Mouse (Mus musculus): ENCODE results near the gene Ahsa2. TPM values are rescaled to one million over a fixed set of nuclear protein-coding genes. Genes with fewer than 3 reads are reported as not detected.
"Not testable (repeated sequence)": the region's sequence is repeated elsewhere in the genome, so short reads cannot be mapped to it uniquely, and the experiment has no call there.

The Ahsa2 gene
- 10 to 100 TPM; 36.0 to 44.5 (median 38.2) TPM for total RNA-seq (2022)

GRCm38 (mm10) chr11:23497718-23498509, at the start of gene Ahsa2:
Ahsa2 (minus strand) TSS chr11:23498030.
- DNase-seq (ENCODE audit: low spot score in 2 of 2), result peak; percentile 91 to 95

GRCm38 (mm10) chr11:23537446-23537845, 39.6 kb upstream of the Ahsa2 start:
- no peak for DNase-seq (ENCODE audit: low spot score in 2 of 2)

- no peak for DNase-seq (ENCODE audit: low spot score in 2 of 2)
Observed at GRCm38 (mm10) chr11:23520473-23521205, 22.8 kb upstream of the Ahsa2 start, which contains the start of gene 1700093K21Rik. 1700093K21Rik (minus strand) TSS chr11:23521155.

GRCm38 (mm10) chr11:23518981-23519380, 21.2 kb upstream of the Ahsa2 start:
- no peak for DNase-seq (ENCODE audit: low spot score in 2 of 2)

- DNase-seq (ENCODE audit: low spot score in 2 of 2), result no peak
Observed at GRCm38 (mm10) chr11:23515315-23515714, 17.5 kb upstream of the Ahsa2 start.

- DNase-seq (ENCODE audit: low spot score in 2 of 2), result not testable (repeated sequence)
Observed at GRCm38 (mm10) chr11:23514785-23515184, 17.0 kb upstream of the Ahsa2 start.

GRCm38 (mm10) chr11:23504801-23505200, 7.0 kb upstream of the Ahsa2 start:
- DNase-seq (ENCODE audit: low spot score in 2 of 2), result not testable (repeated sequence)

- no peak for DNase-seq (ENCODE audit: low spot score in 2 of 2)
Observed at GRCm38 (mm10) chr11:23498609-23499008, 779 bp upstream of the Ahsa2 start.

GRCm38 (mm10) chr11:23497335-23497717, 504 bp downstream of the Ahsa2 start:
- DNase-seq (ENCODE audit: low spot score in 2 of 2), result peak in 1 of 2 experiments; percentile 62

GRCm38 (mm10) chr11:23496661-23497060, 1.2 kb downstream of the Ahsa2 start:
- no peak for DNase-seq (ENCODE audit: low spot score in 2 of 2)

- DNase-seq (ENCODE audit: low spot score in 2 of 2), result no peak
Observed at GRCm38 (mm10) chr11:23495231-23495630, 2.6 kb downstream of the Ahsa2 start.

- DNase-seq (ENCODE audit: low spot score in 2 of 2), result no peak
Observed at GRCm38 (mm10) chr11:23492048-23492790, 5.6 kb downstream of the Ahsa2 start.

GRCm38 (mm10) chr11:23489955-23490354, 7.9 kb downstream of the Ahsa2 start:
- no peak for DNase-seq (ENCODE audit: low spot score in 2 of 2)

GRCm38 (mm10) chr11:23465862-23466261, 32.0 kb downstream of the Ahsa2 start:
- not testable (repeated sequence) for DNase-seq (ENCODE audit: low spot score in 2 of 2)

Small RNA genes within 50 kb of the gene (microRNA-seq; reads per million reads assigned to microRNA genes)
- not detected for gene Gm47279

Other genes starting within 250 kb of the Ahsa2 start
- 10 to 100 TPM; 20.9 to 31.6 (median 24.3) TPM for gene Xpo1, start 242.0 kb downstream of the Ahsa2 start, total RNA-seq (2022)
- 10 to 100 TPM; 37.3 to 53.5 (median 43.3) TPM for gene Usp34, start 191.1 kb downstream of the Ahsa2 start, total RNA-seq (2022)
- gene 1700093K21Rik, start 23.1 kb upstream of the Ahsa2 start, total RNA-seq (2022), result not detected
- 10 to 100 TPM; 11.7 to 16.0 (median 13.1) TPM for gene 0610010F05Rik, start 135.6 kb upstream of the Ahsa2 start, total RNA-seq (2022)
- 10 to 100 TPM; 13.7 to 18.6 (median 14.9) TPM for gene Pus10, start 167.6 kb upstream of the Ahsa2 start, total RNA-seq (2022)
- 10 to 100 TPM; 17.9 to 23.8 (median 18.8) TPM for gene Pex13, start 167.9 kb upstream of the Ahsa2 start, total RNA-seq (2022)